8 mouse cellular contexts compared by ENCODE assay signal in the genomic region with DNA sequence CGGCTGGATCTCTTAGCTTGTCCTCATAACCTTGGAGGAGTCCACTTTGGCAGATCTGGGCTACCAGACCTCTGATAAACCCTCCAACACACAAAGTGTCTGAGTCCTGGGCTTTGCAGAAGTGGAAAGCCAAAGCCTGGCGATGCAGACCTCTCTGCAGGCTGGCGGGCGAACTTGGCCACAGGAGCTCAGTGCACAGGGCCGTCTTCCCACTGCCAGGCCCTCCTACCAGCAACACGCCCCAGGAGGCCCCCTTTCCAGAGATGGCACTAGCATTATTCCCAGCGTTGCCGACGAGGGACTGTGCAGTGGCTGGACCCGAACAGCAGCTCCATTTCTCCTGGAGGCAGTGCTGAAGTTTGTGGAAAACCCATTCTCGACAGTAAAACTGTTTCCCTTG. TPM values are rescaled to one million over a fixed set of nuclear protein-coding genes. Genes with fewer than 3 reads are reported as not detected.
DNase-seq lines count a peak whose midpoint lies in the region; ATAC-seq and TF ChIP-seq lines count a peak whose summit lies in the region.

No protein-coding gene starts in this region.

- no peaks in the 10 kb centered on the region for H3K9me3 ChIP-seq in forebrain, embryonic 10.5 days
- no peaks in the 10 kb centered on the region for H3K9me3 ChIP-seq in hindbrain, embryonic 16.5 days (ENCODE audit: control insufficient read depth, low read length)
- H3K9me3 ChIP-seq in midbrain, embryonic 14.5 days (ENCODE audit: control insufficient read depth, low read length) = no peaks in the 10 kb centered on the region

- WGBS in kidney, adult 2 months = 58% methylated on average over 11 of the region's 11 CpGs
- 58% methylated on average over 11 of the region's 11 CpGs for WGBS in forebrain, embryonic 10.5 days
- 8% methylated on average over 11 of the region's 11 CpGs for WGBS in hindbrain, embryonic 16.5 days
- 15% methylated on average over 11 of the region's 11 CpGs for WGBS in midbrain, embryonic 14.5 days

- H3K4me1 ChIP-seq in kidney, adult 2 months (ENCODE audit: control insufficient read depth, insufficient read depth, low read length) = peaks cover 6% of the 10 kb centered on the region; the same call in 1 of the 2 replicates
- peaks cover 43% of the 10 kb centered on the region for H3K4me1 ChIP-seq in forebrain, embryonic 10.5 days
- H3K4me1 ChIP-seq in hindbrain, embryonic 16.5 days (ENCODE audit: control insufficient read depth, insufficient read depth, low read depth, low read length) = peaks cover 39% of the 10 kb centered on the region
- peaks cover 49% of the 10 kb centered on the region for H3K4me1 ChIP-seq in midbrain, embryonic 14.5 days (ENCODE audit: control insufficient read depth, insufficient read depth, low read length)

- TF ChIP-seq POLR2A in kidney, adult 2 months (IDR thresholded peaks at IDR 0.05; ENCODE audit: low read depth, low read length) = no peak

- H3K27ac ChIP-seq in kidney, adult 2 months (ENCODE audit: insufficient read depth, low read depth, low read length) = no peak overlapping the region
- peak overlapping the region; percentile 65; the same call in 1 of the 2 replicates for H3K27ac ChIP-seq in forebrain, embryonic 10.5 days
- H3K27ac ChIP-seq in hindbrain, embryonic 16.5 days (ENCODE audit: low read depth, low read length) = peak overlapping the region; percentile 16; the same call in 1 of the 2 replicates
- no peak overlapping the region for H3K27ac ChIP-seq in midbrain, embryonic 14.5 days (replicated peaks; ENCODE audit: low read depth, low read length)

- no peaks in the 10 kb centered on the region for H3K36me3 ChIP-seq in kidney, adult 2 months (ENCODE audit: control insufficient read depth, insufficient read depth, low read length)
- H3K36me3 ChIP-seq in forebrain, embryonic 10.5 days (replicated peaks) = peaks cover 47% of the 10 kb centered on the region
- no peaks in the 10 kb centered on the region; the same call in 1 of the 2 replicates for H3K36me3 ChIP-seq in hindbrain, embryonic 16.5 days (ENCODE audit: control insufficient read depth, insufficient read depth, low read length)
- peaks cover 6% of the 10 kb centered on the region; the same call in 1 of the 2 replicates for H3K36me3 ChIP-seq in midbrain, embryonic 14.5 days (ENCODE audit: control insufficient read depth, insufficient read depth, low read length)

- H3K4me3 ChIP-seq in kidney, adult 2 months (ENCODE audit: insufficient read depth, low read depth, low read length) = peak overlapping the region; percentile 28
- H3K4me3 ChIP-seq in forebrain, embryonic 10.5 days = peak overlapping the region; percentile 92
- peak overlapping the region; percentile 96 for H3K4me3 ChIP-seq in hindbrain, embryonic 16.5 days (ENCODE audit: low read length)
- peak overlapping the region; percentile 93 for H3K4me3 ChIP-seq in midbrain, embryonic 14.5 days (replicated peaks; ENCODE audit: low read depth, low read length)

- no peak for DNase-seq in kidney, adult 2 months
- no peak for DNase-seq in kidney, adult 11 months
- DNase-seq in adipocyte (ENCODE audit: low spot score) = peak; percentile 22
- peak; percentile 23 for DNase-seq in forebrain, embryonic 10.5 days (ENCODE audit: extremely low spot score, low spot score)
- peak; percentile 36 for DNase-seq in midbrain, embryonic 14.5 days
- DNase-seq in right cerebral cortex, postnatal 36 days (ENCODE audit: low spot score in 2 of 2) = no peak

- no peak for ATAC-seq in hindbrain, embryonic 16.5 days
- no peak for ATAC-seq in midbrain, embryonic 14.5 days (ENCODE audit: low FRiP score, low TSS enrichment)
- no peak for ATAC-seq in erythroblast, adult 5-6 weeks (replicated peaks; ENCODE audit: low FRiP score, poor library complexity, severe bottlenecking)

- H3K9ac ChIP-seq in hindbrain, embryonic 16.5 days (ENCODE audit: low read depth, low read length) = peak overlapping the region; percentile 96
- peak overlapping the region; percentile 96; the same call in 1 of the 2 replicates for H3K9ac ChIP-seq in midbrain, embryonic 14.5 days (replicated peaks; ENCODE audit: low read length)

- no peak for TF ChIP-seq CTCF in kidney, adult 2 months (conservative IDR thresholded peaks at IDR 0.05; ENCODE audit: insufficient read depth, insufficient read length, low read depth, low read length)

- no peaks in the 10 kb centered on the region for H3K27me3 ChIP-seq in kidney, adult 2 months (replicated peaks; ENCODE audit: control insufficient read depth, insufficient read depth, low read length)
- H3K27me3 ChIP-seq in forebrain, embryonic 10.5 days (ENCODE audit: poor library complexity, severe bottlenecking) = no peaks in the 10 kb centered on the region
- no peaks in the 10 kb centered on the region for H3K27me3 ChIP-seq in hindbrain, embryonic 16.5 days (replicated peaks; ENCODE audit: control insufficient read depth, insufficient read depth, low read length)
- no peaks in the 10 kb centered on the region for H3K27me3 ChIP-seq in midbrain, embryonic 14.5 days (ENCODE audit: control insufficient read depth, insufficient read depth, low read length)

- peak overlapping the region; percentile 92 for H3K4me2 ChIP-seq in hindbrain, embryonic 16.5 days (ENCODE audit: low read length)
- H3K4me2 ChIP-seq in midbrain, embryonic 14.5 days (ENCODE audit: low read length) = peak overlapping the region; percentile 78

RNA-seq across cellular contexts. Expression of a gene that starts 1.9 kb away (rescaled TPM):
- polyA plus RNA-seq in kidney, adult 2 months (2012; rRNA removed) = 17.9 and 19.2 TPM in 2 replicates
- 16.3 and 19.0 TPM in 2 replicates for polyA plus RNA-seq in forebrain, embryonic 10.5 days (2016; fragmentation: Nextera tagmentation; extraction: Ambion mirVana)
- 13.5 and 18.4 TPM in 2 replicates for polyA plus RNA-seq in hindbrain, embryonic 16.5 days (2015; fragmentation: Nextera tagmentation; extraction: Ambion mirVana)
- 26.1 and 37.1 TPM in 2 replicates for polyA plus RNA-seq in midbrain, embryonic 14.5 days (2014; fragmentation: Nextera tagmentation; extraction: Ambion mirVana)
- total RNA-seq in erythroblast, adult 5-6 weeks (2015; ENCODE audit: low replicate concordance) = 0.84 and 1.7 TPM in 2 replicates
- total RNA-seq in erythroblast, adult 5-6 weeks (2017; ENCODE audit: low replicate concordance) = 0.51 and 1.5 TPM in 2 replicates

Comparison
In these comparisons a context has a peak if more than half of its experiments do, and no peak if none do; other contexts are left out.
1. DNase-seq: peak in adipocyte (single experiment), forebrain, embryonic 10.5 days (single experiment) and midbrain, embryonic 14.5 days (single experiment); none in kidney, adult 2 months (single experiment), kidney, adult 11 months (single experiment) and right cerebral cortex, postnatal 36 days (0 of 2).
2. H3K27ac ChIP-seq: peak in forebrain, embryonic 10.5 days (single experiment) and hindbrain, embryonic 16.5 days (single experiment); none in kidney, adult 2 months (single experiment) and midbrain, embryonic 14.5 days (single experiment).
3. H3K4me3 ChIP-seq: peak in every context shown above with its lines; median percentile 96 in hindbrain, embryonic 16.5 days; 93 in midbrain, embryonic 14.5 days; 92 in forebrain, embryonic 10.5 days; 28 in kidney, adult 2 months.